Mouse (Mus musculus): Measurements from ENCODE around the gene Rpl22. TPM values are rescaled to one million over a fixed set of nuclear protein-coding genes. Genes with fewer than 3 reads are reported as not detected.
A peak's percentile ranks its signal among the peaks of the same experiment; 100 is the strongest.

Rpl22 gene
- total RNA-seq, 4 experiments from 2014 or later = 266 to 327 (median 276) TPM

DNA sequence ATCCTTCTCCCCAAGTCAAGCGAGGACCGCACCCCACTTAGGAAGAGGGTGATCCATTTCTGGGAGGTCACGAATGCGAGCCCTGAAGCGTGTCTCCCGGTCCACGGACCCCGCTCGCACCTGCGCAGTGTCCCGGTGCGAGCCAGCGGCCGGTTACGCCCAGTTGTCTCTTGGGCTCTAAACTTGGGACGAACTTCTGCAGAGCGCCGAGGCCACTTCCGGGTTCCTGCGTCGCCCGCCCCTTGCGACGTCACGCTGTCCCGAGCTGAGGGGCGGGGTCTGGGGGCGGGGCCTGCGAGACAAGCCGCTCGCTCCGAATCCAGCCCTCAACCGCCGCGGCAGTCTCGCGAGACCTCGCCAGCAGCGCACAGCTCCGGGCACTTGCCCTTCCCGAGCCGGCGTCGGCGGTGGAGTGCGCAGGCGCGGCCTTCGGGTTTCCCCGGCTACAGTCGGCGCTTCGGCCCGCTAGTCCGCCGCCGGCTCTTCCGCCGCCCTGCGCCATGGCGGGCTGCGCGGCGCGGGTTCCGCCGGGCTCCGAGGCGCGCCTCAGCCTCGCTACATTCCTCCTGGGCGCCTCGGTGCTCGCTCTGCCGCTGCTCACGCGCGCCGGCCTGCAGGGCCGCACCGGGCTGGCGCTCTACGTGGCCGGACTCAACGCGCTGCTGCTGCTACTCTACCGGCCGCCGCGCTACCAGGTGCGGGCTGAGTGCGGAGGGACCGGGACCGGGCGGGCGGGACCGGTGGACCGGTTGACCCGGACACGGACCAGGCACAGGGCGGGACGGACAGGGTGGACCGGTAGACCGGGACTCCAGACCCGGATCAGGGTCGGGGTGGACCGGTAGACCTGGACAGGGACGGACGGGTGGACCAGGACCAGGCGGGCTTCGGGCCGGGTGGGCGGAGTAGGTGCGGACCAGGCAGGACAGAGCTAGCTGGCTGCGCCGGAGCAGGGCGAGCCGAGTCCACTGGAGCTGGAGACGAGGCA is 28.4 kb upstream of the Rpl22 start, which contains the start of gene Icmt:
Gene Icmt (plus strand): TSS at position 354 of the 988 bp plus-strand sequence.
- peak; percentile 96 for DNase-seq (ENCODE audit: low spot score)

DNA sequence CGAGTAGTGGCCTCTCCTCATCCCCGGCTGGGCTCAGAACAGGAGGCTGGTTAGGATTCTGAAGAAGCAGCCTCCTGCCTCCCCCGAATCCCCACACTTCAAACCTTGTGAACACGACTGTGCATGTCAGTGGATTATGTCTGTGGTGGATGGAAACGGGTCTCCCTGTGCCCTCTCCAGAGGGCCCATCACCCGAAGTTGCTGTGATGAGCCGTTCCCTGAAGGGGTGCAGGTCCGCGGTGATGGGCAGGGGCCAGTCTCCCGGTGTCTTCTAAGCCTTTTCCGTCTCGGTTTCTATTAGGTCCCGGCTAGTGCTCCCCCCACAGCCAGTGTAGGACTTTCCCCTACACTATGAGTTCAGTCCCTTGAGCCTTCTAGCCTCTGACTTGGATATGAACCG is 26.7 kb upstream of the Rpl22 start:
- DNase-seq (ENCODE audit: low spot score) = no peak

DNA sequence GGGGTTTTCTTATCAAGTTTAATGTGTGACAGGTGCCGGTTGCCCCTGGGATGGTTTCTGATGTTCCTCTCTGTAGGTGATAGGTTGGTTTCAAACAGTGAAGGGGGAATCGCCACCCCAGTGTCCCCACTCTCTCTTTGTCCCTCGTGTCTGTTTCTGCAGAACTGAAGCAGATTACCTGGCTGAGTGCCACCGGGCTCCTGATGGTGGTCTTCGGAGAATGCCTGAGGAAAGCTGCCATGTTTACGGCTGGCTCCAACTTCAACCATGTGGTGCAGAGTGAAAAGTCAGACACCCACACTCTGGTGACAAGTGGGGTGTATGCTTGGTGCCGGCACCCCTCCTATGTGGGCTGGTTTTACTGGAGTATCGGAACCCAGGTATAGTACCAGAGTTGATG is 25.2 kb upstream of the Rpl22 start:
- no peak for DNase-seq (ENCODE audit: low spot score)

DNA sequence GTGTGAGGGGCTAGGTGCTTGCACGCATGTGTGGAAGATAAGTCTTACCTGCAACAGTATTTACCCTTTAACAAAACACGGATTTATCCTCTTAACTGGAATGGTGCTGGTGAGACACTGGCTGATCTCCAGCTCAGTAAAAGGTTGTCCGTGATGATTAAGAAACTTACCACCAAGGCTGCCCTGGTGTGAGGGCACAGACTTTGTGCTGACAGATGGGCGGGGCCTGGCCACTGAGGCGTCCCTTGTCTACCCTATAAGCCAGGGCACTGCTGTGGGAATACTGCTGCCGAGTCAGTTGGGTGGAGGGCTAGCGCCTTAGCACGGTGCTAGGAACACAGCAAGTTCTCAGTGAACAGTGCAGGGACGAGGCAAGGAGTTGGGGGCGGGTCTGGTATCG is 23.5 kb upstream of the Rpl22 start:
- DNase-seq (ENCODE audit: low spot score) = no peak

DNA sequence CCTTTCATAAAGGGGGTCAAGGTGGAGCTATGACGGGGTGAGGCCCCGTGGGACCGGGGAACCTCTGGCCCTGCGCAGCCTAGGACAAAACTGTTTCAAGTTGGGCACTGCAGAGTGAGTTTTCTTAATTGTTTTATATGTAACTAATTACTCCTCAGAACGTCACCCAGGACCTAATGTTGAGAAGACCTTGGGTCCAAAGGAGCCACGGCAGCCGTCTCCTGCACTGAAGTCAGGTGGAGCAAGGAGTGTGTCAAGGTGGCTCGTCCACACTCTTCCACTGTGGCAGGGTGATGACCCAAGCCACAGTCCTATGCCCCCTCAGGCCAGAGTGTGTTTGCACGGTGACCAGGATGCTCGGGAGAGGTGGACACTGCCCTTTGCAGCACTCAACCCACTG is 22.4 kb upstream of the Rpl22 start:
- no peak for DNase-seq (ENCODE audit: low spot score)

DNA sequence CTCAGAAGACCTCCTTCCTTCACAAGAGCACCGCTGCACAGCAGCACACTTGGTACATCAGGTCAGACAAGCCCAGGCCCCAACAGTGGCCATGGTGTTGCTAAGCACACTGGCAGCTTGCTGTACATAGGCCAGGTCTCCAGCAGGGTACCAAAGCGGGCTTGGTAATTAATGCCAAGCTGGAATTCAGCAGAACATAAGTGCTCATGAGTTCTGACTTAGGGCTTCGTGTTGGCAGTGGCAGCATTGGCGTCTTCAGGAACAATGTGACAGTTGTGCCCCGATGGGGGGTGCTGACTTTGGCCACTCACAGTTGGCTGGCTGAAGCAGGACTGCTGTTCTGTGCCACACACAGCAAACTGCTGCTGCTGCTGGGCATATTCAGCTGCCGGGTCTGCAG is 20.9 kb upstream of the Rpl22 start:
- DNase-seq (ENCODE audit: low spot score) = no peak

DNA sequence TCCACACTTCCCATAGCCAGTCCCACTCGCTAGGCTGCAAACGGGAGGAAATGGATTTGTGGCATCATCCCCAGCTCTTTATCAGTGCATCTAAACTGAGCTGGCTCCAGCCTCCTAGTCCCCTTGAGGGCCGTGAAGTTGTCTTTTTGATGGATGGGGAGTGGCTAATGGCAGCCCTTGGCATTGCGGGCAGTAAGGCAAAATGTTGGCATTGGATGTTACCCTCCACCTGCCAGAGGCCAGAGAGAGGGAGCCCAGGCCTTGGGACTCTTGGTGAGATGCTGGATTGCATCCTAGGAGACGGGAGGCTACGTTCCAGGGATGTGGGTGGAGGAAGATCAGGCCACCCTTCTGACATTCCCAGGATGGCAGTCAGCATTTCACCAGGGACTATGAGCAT is 19.6 kb upstream of the Rpl22 start:
- DNase-seq (ENCODE audit: low spot score) = no peak

DNA sequence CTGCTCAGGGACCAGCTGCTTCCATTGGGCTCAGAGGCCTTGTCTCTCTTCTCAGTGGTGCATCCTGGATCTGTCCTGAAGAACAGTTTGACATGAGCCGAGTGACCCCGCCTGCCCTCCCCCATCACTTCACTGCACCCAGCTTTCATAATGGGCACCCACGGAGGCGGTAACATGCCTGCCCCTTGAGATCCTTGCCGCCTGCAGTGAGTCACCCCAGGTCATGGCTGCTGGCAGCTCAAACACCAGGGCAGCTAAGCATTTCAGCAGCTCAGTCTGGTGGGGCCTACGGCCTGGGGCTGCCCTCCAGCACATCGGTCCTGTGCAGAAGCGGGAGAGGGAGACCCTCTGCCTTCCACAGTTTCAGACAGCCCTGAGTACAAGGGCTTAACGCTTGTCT is 18.0 kb upstream of the Rpl22 start:
- DNase-seq (ENCODE audit: low spot score) = no peak

DNA sequence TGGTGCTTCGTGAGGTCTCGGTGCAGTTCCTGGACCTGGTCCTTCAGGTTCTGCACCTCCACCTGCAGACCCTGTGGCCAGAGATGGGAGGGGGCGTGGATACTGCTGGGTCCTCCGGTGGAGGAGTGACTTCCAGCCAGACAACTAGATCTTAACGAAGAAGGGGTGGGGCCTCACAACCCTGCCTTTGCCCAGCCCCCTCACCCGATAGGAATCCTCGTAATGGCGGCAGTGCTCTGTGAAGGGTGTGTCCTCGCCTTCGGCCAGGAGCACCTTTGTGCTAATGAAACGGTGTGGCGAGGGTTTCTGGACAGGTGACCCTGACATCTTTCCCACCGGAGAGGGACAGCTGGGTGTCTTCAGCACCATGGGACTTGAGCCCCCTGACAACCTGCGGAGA is 13.4 kb upstream of the Rpl22 start:
- no peak for DNase-seq (ENCODE audit: low spot score)

DNA sequence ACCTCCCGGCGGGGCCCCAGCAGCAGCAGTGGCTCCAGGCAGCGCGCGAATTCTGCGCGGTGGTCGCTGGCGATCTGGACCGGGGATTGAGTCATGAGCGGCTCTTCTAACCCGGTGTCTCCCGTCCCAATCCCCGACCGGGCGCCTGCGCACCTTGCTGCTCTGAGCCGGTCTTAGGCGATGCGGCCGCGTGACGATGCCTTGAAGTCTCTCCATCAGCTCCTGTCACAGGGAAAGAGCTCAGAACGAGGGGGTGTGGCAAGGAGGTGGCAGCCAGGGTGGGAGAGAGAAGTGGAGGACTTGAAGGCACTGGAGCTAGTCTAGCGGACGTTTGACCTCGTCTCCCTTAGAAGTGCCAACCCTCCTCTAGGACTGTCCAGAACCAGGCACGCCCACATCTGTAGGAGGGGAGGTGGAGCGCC is 12.3 kb upstream of the Rpl22 start:
- no peak for DNase-seq (ENCODE audit: low spot score)

DNA sequence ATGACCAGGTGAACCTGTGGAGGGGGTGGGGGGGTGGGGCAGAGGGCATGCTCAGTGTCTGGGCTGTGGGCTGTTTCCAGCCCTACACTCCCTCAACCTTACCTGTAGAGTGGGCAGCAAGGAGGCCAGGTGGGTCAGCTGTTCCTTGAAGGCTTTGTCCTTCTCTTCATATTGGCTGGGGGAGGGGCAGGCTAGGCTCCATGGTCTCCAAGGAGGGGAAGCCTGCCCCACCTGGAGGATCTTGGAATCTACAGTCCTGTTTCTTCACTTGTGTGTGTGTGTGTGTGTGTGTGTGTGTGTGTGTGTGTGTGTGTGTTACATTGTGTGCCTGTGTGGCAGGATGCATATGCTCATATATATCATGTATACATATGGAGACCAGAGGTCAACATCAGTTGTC is 11.6 kb upstream of the Rpl22 start:
- no peak for DNase-seq (ENCODE audit: low spot score)

DNA sequence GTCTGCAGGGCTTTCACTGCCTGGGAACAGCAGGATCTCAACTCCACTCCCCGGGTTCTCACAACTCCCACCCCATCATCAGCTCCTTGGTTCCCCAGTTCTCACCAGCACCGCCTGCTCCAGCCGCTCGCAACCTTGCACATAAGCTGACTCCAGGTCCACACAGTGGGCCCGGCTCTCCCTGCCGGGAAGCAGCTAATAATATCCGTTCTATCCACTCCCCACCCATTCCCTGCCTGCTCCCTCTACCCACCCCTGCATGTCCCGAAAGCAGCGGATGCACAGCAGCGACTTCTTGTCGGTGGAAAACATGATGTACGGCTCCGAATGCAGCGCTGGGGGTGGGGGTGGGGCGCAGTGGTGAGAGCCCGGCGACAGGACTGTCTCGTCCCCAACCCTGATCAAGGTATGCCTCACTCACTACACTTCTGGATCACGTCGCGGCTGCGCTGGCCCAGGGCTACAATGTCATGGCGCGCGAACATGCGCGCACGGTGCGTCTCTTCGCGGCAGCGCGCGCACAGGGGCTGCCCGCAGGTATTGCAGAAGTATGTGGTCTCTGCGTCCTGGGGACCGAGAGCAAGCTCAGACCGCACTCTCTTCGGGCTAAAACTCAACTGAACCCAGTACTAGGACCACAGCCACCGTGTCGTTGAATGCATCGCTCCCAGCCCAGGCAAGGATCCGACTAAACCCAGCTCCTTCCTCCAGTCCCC is 9.9 kb upstream of the Rpl22 start:
- DNase-seq (ENCODE audit: low spot score) = no peak

DNA sequence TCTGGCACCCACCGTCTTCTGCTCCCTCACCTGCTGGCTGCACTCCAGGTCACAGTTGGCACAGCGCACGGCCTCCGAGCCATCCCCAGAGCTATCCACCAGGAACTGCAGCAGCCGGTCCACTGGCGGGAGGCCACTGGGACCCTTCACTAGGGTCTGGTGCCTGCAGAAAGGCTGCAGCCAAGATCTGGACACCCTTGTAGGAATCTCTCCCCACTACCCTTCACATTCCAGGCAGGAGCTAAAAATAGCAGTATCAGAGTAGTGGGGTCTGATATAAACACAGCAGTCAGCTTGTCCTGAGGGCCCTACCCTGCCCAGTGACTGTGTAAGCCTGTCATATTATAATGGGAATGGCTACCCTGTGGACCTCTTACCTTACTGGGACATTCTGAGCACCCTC is 7.9 kb upstream of the Rpl22 start:
- no peak for DNase-seq (ENCODE audit: low spot score)

DNA sequence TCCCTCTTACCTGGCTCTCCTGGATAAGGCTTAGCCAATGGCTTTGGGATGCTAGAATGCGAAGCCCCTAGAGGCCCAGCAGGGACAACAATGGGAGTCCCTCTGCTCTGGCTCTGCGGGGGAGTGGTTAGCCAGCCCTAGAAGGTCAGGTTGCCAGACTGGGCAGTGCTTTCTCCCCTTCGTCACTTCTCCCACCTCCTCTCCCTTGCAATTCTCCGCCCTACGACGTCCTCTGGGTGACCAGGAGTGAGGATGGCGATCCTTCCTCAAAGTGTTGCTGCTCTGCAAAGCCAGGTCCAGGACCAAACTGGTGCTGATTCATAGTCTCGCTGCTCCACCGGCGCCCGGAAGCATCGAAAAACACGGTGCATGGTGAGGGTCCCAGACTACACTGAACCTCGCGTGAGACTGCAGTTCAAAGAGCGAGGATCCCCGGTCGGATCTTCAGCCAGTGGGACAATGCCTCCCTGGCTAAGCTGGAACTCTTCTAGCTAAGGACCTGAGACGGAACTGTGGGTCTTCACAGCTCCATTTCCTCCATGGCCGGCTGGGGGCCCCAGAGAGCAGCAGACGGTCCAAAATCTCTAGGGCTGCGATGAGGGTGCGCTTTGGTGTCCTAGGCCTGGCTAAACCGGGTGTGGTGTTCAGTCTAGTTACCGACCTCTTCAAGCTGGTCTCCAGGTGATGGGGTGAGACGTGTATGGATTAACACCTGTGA is 6.9 kb upstream of the Rpl22 start, which contains the start of gene Rnf207:
Gene Rnf207 (minus strand): TSS at position 477 of the 718 bp plus-strand sequence.
- DNase-seq (ENCODE audit: low spot score) = peak; percentile 58

DNA sequence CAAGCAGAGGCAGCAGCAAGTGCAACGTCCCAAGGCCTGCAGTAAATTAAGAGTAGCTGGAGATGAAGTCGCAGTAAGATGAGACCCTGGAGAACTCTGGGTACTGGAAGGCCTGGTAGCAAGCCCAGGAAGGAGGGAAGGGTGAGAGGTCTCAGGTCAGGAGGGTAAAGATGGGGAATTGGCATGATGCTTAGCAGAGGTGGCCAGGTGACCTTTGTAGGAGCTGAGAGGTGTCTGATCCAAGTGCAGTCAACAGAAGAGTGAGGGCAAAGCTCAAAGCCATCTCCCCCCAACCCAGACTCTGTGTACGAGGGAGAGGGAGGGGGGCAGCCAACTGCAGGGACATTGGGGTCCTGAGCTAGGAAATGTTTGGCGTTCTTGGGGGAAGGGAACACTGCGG is 4.1 kb upstream of the Rpl22 start:
- DNase-seq (ENCODE audit: low spot score) = no peak

DNA sequence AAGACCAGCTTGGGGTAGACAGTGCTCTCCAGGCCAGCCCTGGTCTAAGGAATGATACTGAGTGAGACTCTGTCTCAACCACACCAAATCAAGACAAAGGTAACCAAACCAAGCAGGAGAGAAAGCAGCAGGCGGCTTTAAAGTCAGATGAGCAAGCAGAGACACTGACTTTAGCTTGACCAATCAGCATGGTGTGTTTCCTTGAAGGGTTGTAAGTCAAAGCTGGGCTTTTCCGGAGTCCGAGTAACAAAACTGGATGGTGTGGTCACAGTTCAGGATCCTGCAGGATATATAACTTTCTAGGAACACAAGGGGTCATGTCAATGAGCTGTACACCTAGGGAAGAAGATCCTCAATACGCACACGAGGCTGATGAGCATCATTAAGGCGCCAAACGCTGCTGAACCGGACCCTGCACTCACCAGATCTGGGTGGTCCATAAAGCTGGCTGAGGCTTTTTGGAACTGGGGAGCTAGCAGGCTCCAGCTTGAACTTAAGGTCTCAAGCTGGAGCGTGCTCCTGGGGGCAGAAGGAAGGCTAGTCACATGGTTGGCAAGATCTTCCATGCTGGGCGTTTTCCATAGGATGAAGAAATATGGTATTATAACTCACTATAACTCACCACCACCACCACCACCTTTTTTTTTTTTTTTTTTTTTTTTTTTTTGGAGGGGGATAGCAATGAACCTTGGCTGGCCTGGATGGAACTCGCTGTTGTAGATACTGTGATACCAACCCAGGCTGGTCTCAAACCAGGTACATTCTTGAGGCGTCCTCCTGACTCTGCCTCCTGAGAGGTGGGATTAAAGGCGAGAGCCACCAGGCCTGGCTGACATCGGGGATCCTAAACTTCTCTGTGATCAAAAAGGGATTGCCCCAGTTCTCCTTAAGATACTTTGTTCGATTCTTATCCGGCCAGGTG is 640 bp upstream of the Rpl22 start:
- no peak for DNase-seq (ENCODE audit: low spot score)

DNA sequence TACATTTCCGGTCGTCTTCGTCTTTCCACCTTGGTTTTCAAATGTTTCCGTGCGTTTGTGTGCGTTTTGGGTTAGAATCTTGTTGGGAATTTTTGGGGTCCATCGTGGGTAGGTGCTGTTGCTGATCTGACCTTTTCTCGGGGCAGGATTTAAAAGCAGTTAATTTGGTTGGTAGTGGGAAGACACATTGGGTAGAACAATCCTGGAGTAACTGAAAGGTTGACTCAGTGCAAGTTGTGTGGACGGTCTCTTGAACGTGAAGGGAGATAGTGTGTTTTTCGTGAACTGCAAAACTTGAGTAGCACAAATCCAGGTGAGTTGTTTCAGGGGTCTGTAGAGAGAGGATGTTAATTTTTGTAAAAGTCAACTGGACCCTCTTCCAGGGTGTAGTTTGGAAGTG is 1.0 kb downstream of the Rpl22 start:
- no peak for DNase-seq (ENCODE audit: low spot score)

DNA sequence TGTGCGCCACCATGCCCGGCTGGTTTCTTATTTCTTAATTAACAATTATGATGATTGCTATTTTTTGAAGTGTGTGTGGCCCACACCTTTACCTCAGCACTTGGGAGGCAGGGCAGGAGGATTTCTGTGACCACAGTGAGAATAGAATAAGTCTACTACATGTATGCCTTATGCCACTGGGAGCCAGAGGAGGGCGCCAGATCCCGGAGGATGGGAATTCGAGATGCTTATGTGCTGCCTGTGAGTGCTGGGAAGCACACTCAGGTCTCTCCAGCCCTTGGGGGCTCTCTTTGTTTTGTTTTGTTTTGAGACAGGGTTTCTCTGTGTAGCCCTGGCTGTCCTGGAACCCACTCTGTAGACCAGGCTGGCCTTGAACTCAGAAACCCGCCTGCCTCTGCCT is 3.1 kb downstream of the Rpl22 start:
- no peak for DNase-seq (ENCODE audit: low spot score)

DNA sequence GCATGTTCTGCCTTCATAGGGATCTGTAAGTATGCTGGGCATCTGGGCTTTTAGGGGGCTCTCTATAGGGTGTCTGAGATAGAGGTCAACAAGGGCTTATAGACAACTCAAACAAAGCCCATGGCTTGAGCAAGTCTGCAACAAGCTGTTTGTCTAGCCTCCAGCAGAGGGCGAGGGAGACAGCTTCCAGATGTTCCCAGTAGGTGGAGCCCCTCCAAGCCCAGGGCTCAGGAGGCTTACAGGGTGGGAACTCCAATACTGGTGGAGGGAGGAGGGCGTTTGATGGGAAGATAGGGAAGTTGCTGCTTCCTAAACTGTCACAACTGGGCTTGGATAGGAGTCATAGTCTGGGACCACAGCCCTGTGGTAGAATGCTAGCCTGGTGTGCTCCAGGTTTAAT is 7.4 kb downstream of the Rpl22 start:
- DNase-seq (ENCODE audit: low spot score) = peak; percentile 68

DNA sequence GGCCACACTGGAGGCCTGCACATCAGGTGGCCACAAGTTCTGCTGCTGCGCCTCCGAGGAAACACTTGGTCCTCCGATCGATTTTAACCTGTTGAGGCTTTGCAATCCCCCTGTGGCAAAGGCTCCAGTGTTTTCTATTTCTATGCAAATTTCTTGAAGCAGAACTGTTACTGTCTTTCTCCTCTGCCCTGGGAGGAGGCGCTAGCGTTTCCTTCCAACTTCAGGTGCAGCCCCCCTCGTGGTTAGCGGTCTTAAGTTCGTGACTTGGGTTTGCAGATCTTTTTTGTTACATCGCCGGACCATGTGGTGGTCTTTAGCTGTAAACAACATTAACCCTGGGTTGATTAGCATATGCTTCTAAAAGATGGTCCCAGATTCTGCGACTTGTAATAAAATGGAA is 8.0 kb downstream of the Rpl22 start:
- DNase-seq (ENCODE audit: low spot score) = no peak

DNA sequence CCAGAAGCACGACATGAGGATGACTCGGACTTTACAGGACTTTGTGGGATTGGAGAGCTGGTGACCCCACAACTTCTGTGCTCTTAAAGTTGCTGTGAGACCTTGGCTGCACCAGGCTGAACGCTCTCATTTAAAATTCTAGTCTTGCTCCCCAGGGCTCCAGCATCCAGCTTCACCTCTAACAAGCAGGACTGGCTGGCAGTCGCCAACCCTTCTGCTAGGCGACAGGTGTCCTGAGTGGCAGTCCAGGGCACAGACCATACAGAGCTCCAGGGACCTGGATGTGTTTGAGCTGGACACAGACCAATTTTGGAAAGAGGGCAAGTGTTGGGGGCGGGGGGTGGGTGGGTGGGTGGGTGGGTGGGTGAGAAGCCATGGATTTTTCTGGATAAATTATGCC is 12.2 kb downstream of the Rpl22 start:
- DNase-seq (ENCODE audit: low spot score) = no peak
